Mouse (Mus musculus): ENCODE measurements around the gene Ssh1. TPM values are rescaled to one million over a fixed set of nuclear protein-coding genes. Genes with fewer than 3 reads are reported as not detected.

The Ssh1 gene
- polyA plus RNA-seq, 1 experiment from 2014 or later, result 19.4 TPM

DNA sequence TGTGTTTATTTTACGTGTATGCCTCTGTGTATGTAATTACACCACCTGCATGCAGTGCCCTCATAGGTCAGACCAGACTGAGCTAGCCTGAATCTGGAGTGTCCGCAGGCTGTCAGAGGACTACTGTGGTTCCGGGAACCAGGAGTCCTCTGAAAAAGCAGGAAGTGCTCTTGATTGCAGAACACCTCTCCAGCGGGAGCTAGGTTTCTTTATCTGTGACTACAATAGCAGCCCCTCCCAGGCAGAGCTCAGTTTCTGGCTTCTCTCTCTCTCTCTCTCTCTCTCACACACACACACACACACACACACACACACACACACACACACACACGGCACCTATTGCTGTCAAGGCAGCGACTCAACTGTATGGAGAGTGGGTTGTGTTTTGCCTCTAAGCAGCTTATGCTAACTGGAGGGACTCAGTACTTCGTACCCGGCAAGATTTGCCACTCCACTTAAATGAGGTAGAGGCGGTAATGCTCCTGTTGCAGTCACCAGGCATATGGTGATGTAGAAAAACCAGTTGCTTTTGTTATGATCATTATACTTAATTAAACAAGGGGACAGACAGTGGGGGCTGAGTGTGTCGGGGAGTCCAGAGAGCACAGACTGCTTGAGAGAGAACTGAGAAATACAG is 83.5 kb downstream of the Ssh1 start:
- Histone ChIP-seq H3K4me2 (replicated peaks) (no peak overlapping the region), H3K27ac (no peak overlapping the region), H3K9ac (no peak overlapping the region), H3K36me3 (replicated peaks; ENCODE audit: control insufficient read depth, insufficient read depth) (no peaks in the 10 kb centered on the region), H3K9me3 (ENCODE audit: control insufficient read depth, low read length) (no peaks in the 10 kb centered on the region), H3K27me3 (ENCODE audit: control insufficient read depth, insufficient read depth, low read length) (no peaks in the 10 kb centered on the region), H3K4me1 (replicated peaks; ENCODE audit: control insufficient read depth, insufficient read depth, low read length) (peaks cover 22% of the 10 kb centered on the region), H3K4me3 (replicated peaks; ENCODE audit: low read length) (no peak overlapping the region)
- WGBS, result 38% methylated on average over 10 of the region's 10 CpGs
- DNase-seq (ENCODE audit: low spot score), result no peak
- ATAC-seq (ENCODE audit: low FRiP score), result no peak

GRCm38 (mm10) chr5:113908592-113909441 is 84.9 kb downstream of the Ssh1 start, which contains the start of gene Coro1c:
TSS of gene Coro1c (minus strand) at chr5:113908758.
- Histone ChIP-seq H3K27me3 (ENCODE audit: control insufficient read depth, insufficient read depth, low read length) (no peaks in the 10 kb centered on the region), H3K4me2 (replicated peaks) (peak within 1 kb of the TSS; percentile 66), H3K4me3 (replicated peaks; ENCODE audit: low read length) (peak within 1 kb of the TSS; percentile 96), H3K9ac (peak within 1 kb of the TSS; percentile 90), H3K4me1 (replicated peaks; ENCODE audit: control insufficient read depth, insufficient read depth, low read length) (peaks cover 35% of the 10 kb centered on the region), H3K36me3 (replicated peaks; ENCODE audit: control insufficient read depth, insufficient read depth) (no peaks in the 10 kb centered on the region), H3K27ac (peak within 1 kb of the TSS; percentile 96), H3K9me3 (ENCODE audit: control insufficient read depth, low read length) (no peaks in the 10 kb centered on the region)
- peak; percentile 88 for ATAC-seq (ENCODE audit: low FRiP score)
- whole genome bisulfite sequencing, result under 1% methylated on average over 64 of the region's 68 CpGs
- peak; percentile 99 for DNase-seq (ENCODE audit: low spot score)

- under 1% methylated on average over 64 of the region's 69 CpGs for WGBS
- H3K4me1 ChIP-seq (replicated peaks; ENCODE audit: control insufficient read depth, insufficient read depth, low read length), result peaks cover 42% of the 10 kb centered on the region
- no peaks in the 10 kb centered on the region for H3K27me3 ChIP-seq (ENCODE audit: control insufficient read depth, insufficient read depth, low read length)
- peak overlapping the region; percentile 90 for H3K9ac ChIP-seq
- H3K36me3 ChIP-seq (replicated peaks; ENCODE audit: control insufficient read depth, insufficient read depth), result no peaks in the 10 kb centered on the region
- H3K9me3 ChIP-seq (ENCODE audit: control insufficient read depth, low read length), result no peaks in the 10 kb centered on the region
- DNase-seq (ENCODE audit: low spot score), result peak; percentile 52
- peak overlapping the region; percentile 96 for H3K4me3 ChIP-seq (replicated peaks; ENCODE audit: low read length)
- ATAC-seq (ENCODE audit: low FRiP score), result peak; percentile 69
- peak overlapping the region; percentile 96 for H3K27ac ChIP-seq
- H3K4me2 ChIP-seq (replicated peaks), result peak overlapping the region; percentile 66
These were observed 85.7 kb downstream of the Ssh1 start for GRCm38 (mm10) chr5:113907786-113908567.

DNA sequence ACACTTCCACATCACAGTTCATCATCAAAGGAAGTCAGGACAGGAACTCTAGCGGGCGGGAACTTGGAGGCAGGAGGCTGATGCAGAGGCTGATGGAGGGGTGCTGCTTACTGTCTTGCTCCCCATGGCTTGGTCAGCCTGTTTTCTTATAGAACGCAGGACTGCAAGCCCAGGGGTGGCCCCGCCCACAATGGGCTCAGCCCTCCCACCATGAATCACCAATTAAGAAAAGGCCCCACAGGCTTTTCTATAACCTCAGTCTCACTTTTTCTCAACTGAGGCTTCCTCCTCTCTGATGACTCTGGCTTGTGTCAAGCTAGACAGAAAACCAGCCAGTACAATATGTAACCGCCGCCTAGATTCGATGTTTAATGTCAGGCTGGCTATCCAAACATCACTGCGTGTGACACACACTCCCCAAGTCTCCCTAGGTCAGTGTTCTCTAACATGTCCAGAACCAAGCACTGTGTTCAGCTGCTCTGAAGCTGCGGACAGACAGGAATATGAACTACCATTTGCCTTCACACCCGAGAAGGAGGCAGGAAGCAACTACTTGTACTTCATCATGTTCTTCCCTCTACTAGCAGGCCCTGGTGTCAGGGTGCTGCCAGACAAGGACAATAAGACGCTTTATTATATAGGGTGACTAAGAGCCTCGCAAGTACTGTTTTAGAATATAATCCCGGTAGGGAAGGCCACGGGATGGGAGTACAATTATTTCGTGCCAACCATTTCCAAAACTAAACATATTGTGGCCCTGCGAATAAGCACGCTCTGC is 86.5 kb downstream of the Ssh1 start:
- DNase-seq (ENCODE audit: low spot score) (no peak), ATAC-seq (ENCODE audit: low FRiP score) (no peak)
- 15% methylated on average over 17 of the region's 17 CpGs for WGBS
- no peaks in the 10 kb centered on the region for H3K27me3 ChIP-seq (ENCODE audit: control insufficient read depth, insufficient read depth, low read length)
- H3K27ac ChIP-seq, result peak overlapping the region; percentile 96
- H3K36me3 ChIP-seq (replicated peaks; ENCODE audit: control insufficient read depth, insufficient read depth), result no peaks in the 10 kb centered on the region
- peaks cover 42% of the 10 kb centered on the region for H3K4me1 ChIP-seq (replicated peaks; ENCODE audit: control insufficient read depth, insufficient read depth, low read length)
- H3K4me3 ChIP-seq (replicated peaks; ENCODE audit: low read length), result peak overlapping the region; percentile 96
- H3K4me2 ChIP-seq (replicated peaks), result peak overlapping the region; percentile 66
- peak overlapping the region; percentile 90 for H3K9ac ChIP-seq
- no peaks in the 10 kb centered on the region for H3K9me3 ChIP-seq (ENCODE audit: control insufficient read depth, low read length)

DNA sequence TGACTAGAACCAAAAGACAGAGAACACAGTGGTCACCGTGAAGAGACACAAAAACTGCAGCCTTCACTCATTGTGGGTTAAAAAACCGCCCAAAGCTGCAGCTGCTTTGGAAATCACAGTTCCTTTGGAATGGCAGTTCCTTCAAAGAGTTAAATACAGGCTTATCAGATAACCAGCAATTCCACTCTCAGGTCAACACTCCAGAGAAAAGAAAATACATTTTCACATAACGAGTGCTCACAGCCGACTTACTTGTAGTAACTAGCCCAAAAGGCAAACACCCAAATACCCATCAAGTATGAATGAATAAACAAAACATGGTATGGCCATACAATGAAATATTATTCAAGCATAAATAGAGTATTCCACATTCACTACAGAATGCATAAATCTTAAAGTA is 88.7 kb downstream of the Ssh1 start:
- Histone ChIP-seq H3K4me1 (replicated peaks; ENCODE audit: control insufficient read depth, insufficient read depth, low read length) (peaks cover 56% of the 10 kb centered on the region), H3K27me3 (ENCODE audit: control insufficient read depth, insufficient read depth, low read length) (no peaks in the 10 kb centered on the region), H3K4me3 (replicated peaks; ENCODE audit: low read length) (no peak overlapping the region)

GRCm38 (mm10) chr5:113902983-113903382 is 90.7 kb downstream of the Ssh1 start:
- Histone ChIP-seq H3K4me3 (replicated peaks; ENCODE audit: low read length) (no peak overlapping the region), H3K4me2 (replicated peaks) (no peak overlapping the region), H3K4me1 (replicated peaks; ENCODE audit: control insufficient read depth, insufficient read depth, low read length) (peaks cover 56% of the 10 kb centered on the region), H3K9me3 (ENCODE audit: control insufficient read depth, low read length) (no peaks in the 10 kb centered on the region), H3K27me3 (ENCODE audit: control insufficient read depth, insufficient read depth, low read length) (no peaks in the 10 kb centered on the region), H3K27ac (no peak overlapping the region), H3K36me3 (replicated peaks; ENCODE audit: control insufficient read depth, insufficient read depth) (no peaks in the 10 kb centered on the region), H3K9ac (no peak overlapping the region)
- 88% methylated on average over 5 of the region's 5 CpGs for WGBS
- DNase-seq (ENCODE audit: low spot score) (no peak), ATAC-seq (ENCODE audit: low FRiP score) (no peak)

More for the DNA sequence above, 88.7 kb downstream of the Ssh1 start:
- Histone ChIP-seq H3K9me3 (ENCODE audit: control insufficient read depth, low read length) (no peaks in the 10 kb centered on the region), H3K9ac (peak overlapping the region; percentile 4; the same call in 1 of the 2 replicates), H3K4me2 (replicated peaks) (peak overlapping the region; percentile 66; the same call in 1 of the 2 replicates), H3K27ac (no peak overlapping the region), H3K36me3 (replicated peaks; ENCODE audit: control insufficient read depth, insufficient read depth) (no peaks in the 10 kb centered on the region)
- 39% methylated on average over 4 of the region's 4 CpGs for WGBS
- no peak for DNase-seq (ENCODE audit: low spot score)
- ATAC-seq (ENCODE audit: low FRiP score), result no peak

DNA sequence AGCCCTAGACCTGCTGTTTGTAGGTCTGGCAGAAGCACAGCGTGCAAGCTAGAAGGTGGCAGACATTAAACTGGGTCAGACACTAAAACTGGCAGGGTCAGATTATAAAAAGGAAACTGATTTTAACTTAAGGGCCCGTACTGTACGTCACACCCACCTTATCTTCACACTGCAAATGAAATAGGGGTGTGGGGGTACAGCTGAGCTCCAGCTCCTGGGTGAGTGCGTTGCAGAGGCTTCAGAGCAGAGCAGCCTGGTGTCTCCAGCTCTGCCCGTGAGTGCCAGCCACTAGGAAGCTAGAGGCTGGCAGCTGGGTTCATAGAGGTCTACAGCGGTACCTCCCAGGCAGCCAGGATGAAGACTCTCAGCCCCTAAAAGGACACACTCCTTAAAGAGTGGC is 91.7 kb downstream of the Ssh1 start:
- Histone ChIP-seq H3K9ac (no peak overlapping the region), H3K36me3 (replicated peaks; ENCODE audit: control insufficient read depth, insufficient read depth) (no peaks in the 10 kb centered on the region), H3K4me1 (replicated peaks; ENCODE audit: control insufficient read depth, insufficient read depth, low read length) (peaks cover 53% of the 10 kb centered on the region), H3K4me2 (replicated peaks) (no peak overlapping the region), H3K27me3 (ENCODE audit: control insufficient read depth, insufficient read depth, low read length) (no peaks in the 10 kb centered on the region), H3K27ac (no peak overlapping the region), H3K4me3 (replicated peaks; ENCODE audit: low read length) (no peak overlapping the region), H3K9me3 (ENCODE audit: control insufficient read depth, low read length) (no peaks in the 10 kb centered on the region)
- ATAC-seq (ENCODE audit: low FRiP score) (no peak), DNase-seq (ENCODE audit: low spot score) (no peak)
- 78% methylated on average over 6 of the region's 6 CpGs for WGBS

- no peaks in the 10 kb centered on the region for H3K9me3 ChIP-seq (ENCODE audit: control insufficient read depth, low read length)
- peak overlapping the region; percentile 43 for H3K27ac ChIP-seq
- no peak overlapping the region; the same call in 1 of the 2 replicates for H3K9ac ChIP-seq
- peaks cover 44% of the 10 kb centered on the region for H3K4me1 ChIP-seq (replicated peaks; ENCODE audit: control insufficient read depth, insufficient read depth, low read length)
- WGBS, result 39% methylated on average over 8 of the region's 8 CpGs
- H3K27me3 ChIP-seq (ENCODE audit: control insufficient read depth, insufficient read depth, low read length), result no peaks in the 10 kb centered on the region
- no peak for DNase-seq (ENCODE audit: low spot score)
- H3K36me3 ChIP-seq (replicated peaks; ENCODE audit: control insufficient read depth, insufficient read depth), result no peaks in the 10 kb centered on the region
- ATAC-seq (ENCODE audit: low FRiP score), result no peak
- H3K4me3 ChIP-seq (replicated peaks; ENCODE audit: low read length), result no peak overlapping the region
- H3K4me2 ChIP-seq (replicated peaks), result no peak overlapping the region
These were observed 92.6 kb downstream of the Ssh1 start for GRCm38 (mm10) chr5:113901074-113901571.
